Mouse (Mus musculus) thymus, adult 2 months (tissue): ENCODE results near the gene Lce1g.

Experiments
- CTCF ChIP-seq: fragments of 200-500 bp; IDR thresholded peaks from 2 replicates; pipeline ENCODE4 v1.5.1; 2012; ENCODE audit warnings: mild to moderate bottlenecking, control low read depth, low read length, moderate library complexity, borderline replicate concordance; ENCODE audit not compliant: control insufficient read depth, poor library complexity, insufficient read depth; ENCODE audit errors: extremely low read depth
- POLR2A ChIP-seq: fragments of 200-500 bp; IDR thresholded peaks from 2 replicates; pipeline ENCODE4 v1.6.1; 2012; ENCODE audit warnings: mild to moderate bottlenecking, low read length, control low read depth, moderate library complexity; ENCODE audit not compliant: control insufficient read depth, poor library complexity, insufficient read depth; ENCODE audit errors: extremely low read depth

DNA sequence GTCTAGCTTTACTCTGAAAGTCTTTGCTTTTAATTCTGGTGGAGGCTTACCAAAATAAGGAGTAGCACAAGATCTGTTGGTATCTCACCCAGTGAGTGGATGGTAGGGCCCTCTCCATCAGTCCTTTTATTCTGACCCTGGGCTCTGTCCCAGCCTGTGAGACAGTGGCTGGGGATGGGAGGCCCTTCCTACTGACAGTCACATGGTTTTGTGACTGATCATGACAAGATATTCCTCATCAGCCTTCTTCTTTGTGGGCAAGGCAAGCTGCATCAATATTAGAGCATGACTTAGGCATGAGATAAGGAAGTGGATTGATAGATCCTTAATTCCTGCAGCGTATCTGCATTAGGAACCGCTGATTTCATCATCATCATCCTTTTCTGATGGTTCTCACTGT, 43.2 kb downstream of the Lce1g start, which contains the start of gene Lce1e:
- TF ChIP-seq CTCF (no peak), POLR2A (no peak)
